Mouse (Mus musculus): Measurements from ENCODE around the gene Cdon.

The Cdon gene

DNA sequence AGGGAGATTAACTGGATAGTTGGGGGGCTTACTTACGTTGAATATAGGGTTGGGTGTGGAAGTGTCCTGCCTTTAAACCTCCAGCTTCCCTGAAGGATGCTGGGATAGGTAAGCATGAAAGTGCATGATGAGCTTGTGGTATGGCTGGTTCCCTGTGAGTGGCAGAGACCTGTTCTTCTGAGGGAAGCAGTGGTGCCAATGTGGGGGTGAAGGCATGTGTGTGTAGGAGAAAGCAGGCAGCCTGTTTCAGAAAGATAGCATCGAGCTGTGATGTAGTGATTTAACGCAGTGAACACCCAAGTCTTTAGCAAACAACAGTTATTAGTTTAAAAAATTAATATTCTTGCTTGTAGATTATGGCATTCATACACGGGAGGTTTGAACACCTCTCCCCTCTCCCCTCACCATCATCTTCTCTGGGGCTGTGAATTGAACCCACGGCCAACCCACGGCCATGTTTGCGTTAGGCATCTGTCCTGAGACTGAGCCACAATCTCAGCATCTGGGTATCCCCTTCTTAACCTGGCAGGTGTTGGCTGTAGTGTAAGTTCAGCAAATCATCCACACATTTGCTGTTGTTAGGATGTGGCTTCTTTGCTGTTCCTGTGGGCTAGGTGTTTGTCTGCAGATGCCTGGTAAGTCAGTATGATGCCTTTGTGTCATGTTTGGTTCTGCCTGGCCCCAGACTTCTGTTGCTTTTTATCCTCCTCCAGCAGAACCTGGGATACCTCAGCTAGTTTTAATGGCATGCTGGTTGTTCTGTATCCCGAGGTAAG, 17.5 kb downstream of the Cdon start:
- DNase-seq: no peak

DNA sequence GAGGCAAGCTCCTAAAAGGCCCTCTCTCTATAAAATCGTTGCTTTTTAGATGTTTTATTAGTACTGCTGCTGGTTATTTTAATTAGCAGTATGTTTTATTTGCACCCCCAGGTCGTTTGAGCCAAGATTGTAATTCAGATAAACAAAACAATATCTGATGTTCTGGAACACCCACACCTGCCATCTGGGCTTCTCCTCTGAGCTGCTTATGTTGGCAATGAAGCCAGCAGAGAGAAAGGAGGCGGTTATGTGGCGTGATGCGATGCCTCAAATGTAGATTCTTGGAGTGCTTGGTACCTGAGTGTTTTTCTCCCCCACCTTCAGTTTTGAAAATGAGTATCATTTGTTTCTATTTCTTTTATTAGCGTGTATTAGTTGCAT, 18.1 kb downstream of the Cdon start:
- DNase-seq: peak; percentile 74

DNA sequence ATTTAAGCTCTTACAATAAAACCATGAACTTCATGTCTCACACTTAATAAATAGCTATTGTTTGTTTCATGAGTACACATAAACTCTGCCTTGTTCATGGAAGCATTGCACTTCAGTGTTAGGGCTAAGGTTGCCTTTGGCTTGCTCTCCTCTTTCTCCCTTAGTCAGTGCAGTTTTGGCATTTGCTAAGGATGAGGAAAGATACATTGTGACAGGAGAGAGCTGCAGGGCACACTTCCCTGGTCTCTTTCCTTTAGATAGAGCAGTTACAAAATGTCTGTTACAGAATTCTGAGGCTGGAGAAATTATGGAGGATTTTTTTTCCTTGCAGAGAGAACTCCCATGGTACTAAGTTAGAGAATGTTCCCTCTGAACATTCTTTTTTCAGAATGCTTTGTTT, 18.8 kb downstream of the Cdon start:
- no peak for DNase-seq

DNA sequence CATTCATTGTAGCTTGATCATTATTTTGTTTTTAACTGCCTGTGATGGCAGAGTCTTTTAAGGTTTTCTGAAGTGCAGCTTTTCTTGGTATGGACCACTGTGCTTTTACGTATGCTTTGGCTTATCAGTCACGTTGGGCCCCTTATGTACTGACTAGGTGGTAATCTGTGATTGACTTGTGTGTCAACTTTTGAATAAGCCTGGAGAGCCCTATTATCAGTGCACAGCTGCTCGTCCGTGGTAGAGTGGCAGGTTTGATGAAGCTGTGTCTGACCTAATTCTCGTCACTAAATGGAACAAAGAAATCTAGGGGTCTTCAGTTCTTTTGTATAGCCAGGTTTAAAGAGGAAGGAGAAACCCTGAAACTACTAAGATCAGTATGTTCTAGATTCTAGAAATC, 21.5 kb downstream of the Cdon start:
- DNase-seq: no peak

DNA sequence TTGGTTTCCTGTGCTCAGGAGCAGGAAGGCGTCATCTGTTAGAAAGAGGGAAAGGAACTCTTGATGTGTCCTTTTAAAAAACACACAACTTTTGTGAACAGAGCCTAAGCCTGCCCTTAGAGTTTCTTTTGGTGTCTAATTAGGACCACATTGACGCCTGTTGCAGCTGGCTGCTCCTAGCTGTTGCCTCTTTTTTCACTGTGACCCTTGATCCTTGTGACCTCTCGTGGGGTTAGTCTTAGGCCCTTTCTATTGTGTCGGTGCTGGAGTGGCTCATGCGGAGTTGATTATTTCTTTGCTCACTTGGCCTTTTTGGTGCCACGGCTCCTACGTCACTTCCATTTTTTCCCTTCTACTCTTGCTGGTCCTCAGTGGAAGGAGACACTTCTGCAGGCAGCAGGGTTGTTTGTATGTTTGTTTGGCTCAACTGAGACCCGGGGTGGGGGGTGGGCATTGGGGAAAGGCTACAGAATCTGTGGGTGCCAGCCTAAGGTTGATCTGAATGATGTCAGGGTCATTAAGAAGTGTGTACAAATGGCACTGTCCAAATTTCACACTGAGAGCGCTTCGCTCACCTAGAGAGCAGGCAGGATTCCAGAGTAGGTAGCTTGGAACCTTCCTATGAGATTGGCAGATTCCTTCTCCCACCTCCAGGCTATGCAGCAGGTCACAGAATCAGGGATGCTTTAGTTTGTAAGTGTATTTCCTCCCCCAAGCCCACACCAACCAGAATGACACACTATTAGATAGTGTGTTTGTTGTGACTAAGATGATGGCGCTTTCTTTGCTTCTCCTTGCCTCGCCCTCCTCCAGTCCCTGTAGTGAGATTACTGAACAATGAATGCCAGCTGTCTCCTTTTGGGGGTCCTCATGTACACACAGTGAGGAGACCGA, 22.9 kb downstream of the Cdon start:
- DNase-seq: peak; percentile 57

DNA sequence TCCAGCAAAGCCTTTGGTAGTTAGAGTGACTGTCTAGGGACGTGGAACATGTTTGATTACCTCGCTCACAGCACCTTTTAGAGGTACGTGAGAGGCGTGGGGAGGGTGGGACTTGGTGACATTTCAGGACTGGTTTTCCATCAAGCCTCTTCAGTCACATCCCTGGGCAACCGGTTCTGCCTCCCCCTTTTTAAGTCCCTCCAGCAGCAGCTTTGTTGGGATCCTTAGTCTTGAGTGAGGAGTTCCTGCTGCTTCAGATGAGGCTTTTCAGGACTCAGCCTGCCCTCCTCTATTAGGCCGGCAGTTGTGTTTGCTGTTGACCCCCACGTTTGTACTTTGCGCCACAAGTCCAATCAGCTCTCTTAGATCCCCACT, 23.6 kb downstream of the Cdon start:
- no peak for DNase-seq

DNA sequence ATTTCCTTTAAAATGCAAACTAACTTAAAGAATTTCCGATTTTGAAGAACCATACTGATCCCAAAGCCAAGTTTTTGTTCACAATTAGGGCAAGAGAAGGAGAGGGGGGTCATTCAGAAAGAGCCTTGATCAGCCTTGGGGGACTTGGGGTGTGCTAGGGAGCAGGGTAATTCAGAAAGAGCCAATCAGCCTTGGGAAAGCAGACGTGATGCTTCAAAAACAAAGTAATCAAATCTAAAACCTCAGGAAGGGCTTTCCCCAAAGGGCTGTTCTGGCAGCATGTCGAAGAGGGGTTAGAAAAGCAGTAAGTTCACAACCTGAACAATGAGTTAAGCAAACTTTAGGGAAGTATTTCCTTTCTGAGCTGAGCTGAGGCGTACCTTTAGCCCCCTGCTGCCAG, 26.0 kb downstream of the Cdon start:
- no peak for DNase-seq

DNA sequence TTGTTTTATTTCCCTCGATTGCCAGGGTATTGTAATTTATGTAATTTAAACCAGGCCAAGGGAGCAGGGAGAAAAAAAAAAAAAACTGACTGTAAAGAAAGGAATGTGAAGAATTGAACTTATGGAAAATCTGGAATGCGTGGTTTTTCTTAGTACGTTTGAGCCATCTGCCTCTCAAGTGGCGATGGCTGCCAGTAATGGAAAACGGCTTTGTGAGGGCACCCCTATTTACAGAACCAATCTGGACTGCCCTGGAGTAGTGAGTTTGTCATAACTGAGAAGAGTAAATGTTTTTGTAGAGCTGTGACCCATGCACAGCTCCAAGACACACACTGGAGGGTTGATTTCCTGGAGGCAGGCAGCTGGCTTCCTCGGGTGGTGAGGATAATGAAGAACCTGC, 32.4 kb downstream of the Cdon start:
- DNase-seq: no peak

DNA sequence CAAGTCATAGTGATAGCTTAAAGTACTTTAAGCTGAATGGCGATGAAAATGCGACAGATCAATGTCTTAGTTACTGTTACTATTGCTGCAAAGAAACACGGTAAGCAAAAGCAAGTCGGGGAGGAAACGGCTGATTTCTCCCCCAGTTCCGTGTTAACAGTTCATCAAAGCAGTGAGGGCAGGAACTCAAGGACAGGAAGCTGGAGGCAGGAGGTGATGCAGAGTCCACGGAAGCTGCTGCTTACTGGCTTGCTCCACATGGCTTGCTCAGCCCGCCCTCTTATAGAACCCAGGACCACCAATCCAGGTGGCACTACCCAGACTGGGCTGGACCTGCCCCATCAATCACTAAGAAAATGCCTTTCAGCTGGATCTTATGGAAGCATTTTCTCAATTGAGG, 38.7 kb downstream of the Cdon start:
- DNase-seq: no peak

DNA sequence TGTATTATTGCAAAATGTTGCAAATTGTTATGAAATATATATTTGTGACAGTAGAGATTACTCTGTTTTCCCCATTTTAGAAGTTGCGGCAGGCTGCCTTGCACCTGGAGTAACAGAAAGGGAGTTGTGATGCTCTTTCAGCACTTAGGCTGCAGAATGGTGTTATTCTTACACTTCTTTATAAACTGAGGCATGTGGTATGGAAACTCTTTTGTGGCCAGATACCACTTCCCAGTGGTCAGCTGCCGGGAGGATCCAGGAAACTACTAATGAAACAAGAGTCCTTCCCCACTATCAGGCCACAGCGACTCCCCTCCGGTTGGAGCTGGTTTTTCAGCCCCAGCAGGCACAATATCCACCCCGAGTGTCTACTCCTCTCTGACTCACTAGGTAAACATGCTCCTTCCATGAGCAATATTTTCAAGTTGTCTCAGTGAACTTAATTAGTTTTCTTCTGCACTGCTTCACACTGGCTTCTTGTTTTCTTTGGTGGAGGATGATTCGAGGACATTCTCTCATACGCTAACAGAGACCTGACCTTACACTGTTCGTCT, 46.4 kb downstream of the Cdon start:
- DNase-seq: no peak

DNA sequence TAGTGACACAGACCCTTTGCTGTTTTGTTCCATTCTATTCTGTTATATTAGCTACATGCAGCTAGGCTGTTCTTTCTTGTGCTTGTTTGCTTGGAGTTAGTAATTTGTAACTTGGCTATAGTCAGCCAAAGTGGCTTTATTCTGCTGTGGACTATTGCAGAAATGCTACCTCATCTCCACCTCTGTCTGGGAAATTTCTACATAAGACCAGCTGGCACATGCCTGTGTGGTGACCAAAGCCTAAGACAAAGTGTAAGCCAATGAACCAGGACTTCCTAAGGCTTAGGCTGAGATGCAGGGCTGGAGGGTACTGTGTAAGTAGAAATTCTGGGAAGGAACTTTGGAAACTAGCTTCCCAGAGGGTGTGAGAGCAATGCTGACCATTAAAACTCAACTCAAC, 48.0 kb downstream of the Cdon start:
- no peak for DNase-seq

DNA sequence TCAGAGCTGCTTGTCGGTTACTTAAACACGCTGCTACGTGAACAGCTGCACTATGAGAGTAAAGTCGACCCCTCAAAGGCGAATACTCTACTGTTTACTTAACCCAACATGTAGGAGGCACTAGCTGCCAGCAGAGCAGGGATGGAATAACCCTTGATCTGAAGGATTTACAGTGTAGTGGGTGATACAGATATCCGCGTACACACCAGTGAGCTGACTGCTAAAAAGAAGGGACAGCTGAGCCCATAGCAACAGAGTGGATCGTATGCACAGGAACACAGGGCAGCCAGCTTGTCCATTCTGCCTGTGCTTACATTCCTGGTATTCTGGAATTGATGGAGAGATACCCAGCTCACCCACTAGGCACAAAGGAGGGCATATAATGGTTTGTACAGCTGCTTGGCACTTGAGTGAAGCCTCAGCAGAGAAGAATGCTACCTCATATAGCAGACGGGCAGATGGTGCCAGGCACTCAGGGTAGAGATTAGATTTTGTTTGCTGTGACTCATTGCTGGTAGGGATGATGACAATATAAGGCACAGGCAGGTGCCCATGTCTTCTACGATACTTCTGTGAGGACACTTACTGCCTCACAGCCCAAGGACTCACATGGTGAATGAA, 53.3 kb downstream of the Cdon start:
- no peak for DNase-seq

DNA sequence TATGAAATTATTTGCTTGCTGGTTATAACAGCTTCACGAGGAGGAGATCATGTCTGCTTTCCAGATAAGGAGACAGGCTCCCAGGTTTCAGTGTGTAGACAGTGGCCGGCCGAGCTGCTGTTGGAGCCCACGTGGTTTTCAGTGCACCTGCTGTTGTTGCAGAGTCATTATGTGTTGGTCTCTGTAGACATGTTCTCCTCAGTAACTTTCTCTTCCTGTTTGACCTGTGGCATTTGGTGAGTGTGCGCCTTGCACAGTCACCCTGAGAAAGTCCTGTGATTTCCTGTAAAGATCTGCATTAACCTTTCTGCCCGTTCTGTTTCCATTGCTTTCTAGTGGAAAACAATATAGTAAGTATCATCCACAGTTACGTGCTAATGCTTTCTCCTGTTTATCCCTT, 54.5 kb downstream of the Cdon start:
- DNase-seq: no peak

DNA sequence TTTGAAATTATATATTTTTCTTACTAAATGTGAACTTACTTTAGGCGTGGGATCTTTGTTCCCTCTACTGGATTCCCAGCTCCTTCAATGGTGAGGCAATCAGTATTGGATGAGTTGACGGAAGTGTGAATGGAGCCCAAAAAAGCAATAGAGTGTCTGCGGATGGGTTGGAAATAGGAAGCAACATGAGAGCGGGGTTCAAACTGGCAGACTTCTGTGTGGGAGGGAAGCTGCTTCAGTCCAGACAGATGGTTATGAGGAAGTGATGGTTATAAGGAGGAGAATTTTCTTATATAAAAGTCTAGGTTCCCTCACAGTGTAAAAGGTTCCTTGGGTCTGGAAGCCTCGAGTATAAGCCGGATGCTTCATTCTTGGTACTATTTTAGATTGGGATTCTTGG, 58.5 kb downstream of the Cdon start:
- DNase-seq: no peak

DNA sequence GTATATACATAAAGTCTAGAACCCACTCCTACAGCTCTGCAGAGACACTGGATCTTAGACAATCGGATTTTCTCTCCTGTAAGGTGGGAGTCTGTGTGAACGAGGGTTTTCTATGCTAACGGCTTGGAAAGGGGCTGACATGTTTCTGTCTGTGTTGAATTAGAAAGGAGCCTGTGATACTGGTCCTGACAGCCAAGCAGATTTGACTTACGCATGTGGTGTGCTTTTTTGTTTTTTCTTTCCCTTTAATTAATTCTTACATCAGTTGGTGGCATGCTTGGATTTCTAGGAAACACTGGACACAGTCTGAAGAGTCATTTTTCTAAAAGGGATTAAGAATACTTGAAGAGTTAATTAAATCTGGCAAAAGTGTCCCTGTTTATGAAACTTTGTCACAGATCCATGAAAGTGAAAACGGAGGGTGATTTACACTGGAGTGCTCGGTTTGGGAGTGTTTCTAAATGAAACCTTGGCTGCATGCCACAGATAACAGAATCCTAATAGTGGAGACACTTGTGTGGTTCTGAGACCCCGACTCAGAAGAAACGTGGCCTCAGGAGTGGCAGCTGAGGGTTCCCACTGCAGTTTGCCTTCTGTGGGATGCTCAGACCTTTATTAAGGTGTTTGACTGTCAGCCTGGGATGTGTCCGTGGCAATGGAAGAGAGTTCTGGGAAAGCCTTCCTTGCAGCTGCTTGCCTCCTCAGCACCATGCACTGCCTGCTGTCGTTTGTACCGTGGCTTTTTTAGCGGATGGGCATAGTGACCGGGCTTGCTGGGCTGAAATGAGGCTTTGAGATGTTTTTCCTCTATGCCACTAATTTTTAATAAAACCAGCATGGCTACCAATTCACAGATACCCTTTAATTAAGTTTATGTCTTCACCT, 61.3 kb downstream of the Cdon start:
- no peak for DNase-seq

DNA sequence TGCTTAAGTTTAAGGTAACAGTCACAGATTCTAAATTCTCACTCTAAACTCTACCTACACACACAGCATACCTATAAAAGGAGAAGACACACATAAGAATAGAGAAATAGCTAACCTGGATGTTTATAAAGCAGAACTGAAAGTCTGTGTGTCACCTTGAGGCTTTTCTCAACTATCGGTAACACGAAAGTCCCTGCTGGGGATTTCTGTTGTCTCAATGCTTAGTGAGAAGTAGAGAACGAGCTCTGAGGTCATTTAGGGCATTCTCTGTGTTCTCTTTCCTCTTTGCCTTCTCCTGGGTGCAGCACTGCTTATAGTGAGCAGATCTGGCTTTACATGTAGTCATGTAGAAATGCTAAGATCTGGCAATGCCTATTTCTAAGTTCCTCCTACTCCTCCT, 63.0 kb downstream of the Cdon start:
- no peak for DNase-seq

DNA sequence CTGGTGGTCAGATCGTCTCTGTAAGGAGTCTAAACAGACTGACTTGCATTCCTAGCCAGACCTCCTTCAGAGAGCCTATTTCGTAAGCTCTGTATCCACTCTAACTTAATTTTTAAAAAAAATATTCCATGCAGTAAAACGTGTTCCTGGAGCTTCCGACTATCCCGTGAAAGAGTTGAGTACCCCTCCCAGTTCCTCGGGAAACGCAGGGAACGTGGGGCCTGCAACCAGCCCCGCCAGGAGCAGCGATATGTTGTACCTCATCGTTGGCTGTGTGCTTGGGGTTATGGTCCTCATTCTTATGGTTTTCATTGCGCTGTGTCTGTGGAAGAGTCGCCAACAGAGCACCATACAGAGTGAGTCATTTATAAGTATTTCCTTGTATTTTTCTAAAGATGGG, 65.7 kb downstream of the Cdon start:
- DNase-seq: no peak

DNA sequence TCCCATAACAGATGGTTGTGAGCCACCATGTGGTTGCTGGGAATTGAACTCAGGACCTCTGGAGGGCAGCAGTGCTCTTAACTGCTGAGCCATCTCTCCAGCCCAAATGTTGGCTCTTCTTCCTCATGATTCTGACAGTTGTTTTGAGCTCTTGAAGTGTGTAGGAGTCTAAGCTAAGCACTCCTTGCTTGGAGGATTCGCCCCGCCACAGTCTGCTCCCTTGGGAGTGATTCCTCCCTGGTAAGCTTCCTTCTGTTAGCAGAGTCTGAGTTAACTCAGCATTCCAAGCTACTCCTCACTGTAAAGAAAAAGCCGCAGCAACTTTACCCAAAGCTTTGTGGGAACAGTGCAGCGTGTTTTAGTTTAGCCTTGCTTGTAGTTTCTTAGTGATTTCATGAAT, 67.6 kb downstream of the Cdon start:
- no peak for DNase-seq

DNA sequence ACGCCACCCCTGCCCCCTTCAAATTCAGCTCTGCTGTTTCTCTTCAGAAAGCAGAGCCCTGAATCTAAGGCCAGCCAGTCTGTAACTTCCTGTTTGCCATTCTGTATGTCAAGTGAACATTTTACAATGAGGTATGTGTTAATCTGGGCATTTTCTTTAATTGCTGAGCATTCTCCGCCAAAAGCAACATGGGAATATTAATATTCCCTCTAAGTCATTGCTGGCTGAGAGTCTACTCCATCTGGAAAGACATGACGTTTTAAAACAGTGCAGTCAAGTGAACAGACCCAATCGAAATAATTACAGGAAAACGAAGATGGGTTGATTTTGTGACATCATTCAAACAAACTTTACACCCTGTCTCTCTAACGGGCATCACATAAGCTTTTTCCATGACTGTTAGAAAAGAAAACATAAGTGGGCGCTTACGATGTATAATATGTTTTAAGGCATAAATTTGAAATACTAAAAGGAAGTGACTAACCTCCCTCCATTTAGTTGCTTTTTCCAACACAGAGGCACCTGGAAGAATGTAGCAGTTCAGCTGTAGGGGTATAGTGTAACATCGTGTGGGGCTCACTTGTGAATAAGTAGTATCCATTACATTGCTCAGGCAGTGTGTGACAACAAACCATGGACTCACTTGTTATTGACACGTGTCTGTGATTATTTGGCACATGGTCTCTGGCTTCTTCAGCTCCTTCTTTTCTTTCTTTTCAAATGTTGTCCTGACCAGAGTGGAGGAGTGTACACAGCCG, 70.4 kb downstream of the Cdon start:
- DNase-seq: no peak

DNA sequence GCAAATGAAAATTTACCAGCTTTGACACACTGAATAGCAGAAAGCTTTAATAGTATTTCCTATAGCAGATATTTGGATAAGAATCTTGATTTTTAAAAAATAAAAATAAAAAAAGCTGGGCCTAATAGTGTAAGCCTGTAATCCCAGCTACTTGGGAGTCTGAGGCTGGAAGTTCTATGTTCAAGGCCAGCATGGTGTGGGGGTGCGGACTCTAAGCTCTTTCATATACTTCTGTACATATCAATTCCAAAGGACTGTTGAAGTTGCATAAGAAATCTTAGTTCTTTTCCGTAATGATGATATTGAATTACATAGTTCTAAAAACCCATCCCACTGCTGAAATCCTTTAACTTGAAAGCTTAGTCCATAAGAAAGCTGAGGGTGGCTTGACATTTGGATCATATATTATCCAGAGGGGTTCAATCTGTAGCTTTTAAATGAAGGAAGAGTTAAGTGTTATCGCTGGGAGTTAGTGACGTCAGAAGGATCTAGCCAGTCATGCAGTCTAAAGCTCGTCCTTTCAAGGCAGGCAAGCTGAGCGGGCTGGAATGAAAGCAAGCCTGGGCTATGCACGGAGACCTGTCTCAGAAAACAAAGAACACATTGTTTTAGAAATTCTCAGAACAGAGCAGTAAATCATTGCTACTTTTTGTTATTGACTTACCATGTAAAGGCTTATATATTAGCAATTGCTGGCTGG, 72.3 kb downstream of the Cdon start:
- DNase-seq: no peak

DNA sequence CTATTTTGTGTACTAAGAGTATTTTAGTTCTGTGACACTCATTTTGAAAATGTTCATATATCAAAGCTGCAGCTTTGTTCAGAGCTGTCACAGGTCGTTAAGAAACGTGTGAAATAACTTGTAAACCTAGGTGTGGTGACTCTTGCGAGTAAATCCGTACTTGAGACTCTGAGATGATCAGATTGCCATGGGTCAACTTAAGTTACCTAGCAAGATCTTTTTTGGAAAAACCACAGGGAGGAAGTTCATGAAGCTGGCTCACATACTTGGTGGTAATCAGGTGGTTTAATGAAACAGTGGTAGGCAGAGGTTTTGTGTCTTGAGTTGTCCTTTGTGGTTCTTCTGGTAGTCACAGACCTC, 72.8 kb downstream of the Cdon start:
- no peak for DNase-seq

Data from cerebellum, adult 9-11 months (tissue).